In the genomic region with DNA sequence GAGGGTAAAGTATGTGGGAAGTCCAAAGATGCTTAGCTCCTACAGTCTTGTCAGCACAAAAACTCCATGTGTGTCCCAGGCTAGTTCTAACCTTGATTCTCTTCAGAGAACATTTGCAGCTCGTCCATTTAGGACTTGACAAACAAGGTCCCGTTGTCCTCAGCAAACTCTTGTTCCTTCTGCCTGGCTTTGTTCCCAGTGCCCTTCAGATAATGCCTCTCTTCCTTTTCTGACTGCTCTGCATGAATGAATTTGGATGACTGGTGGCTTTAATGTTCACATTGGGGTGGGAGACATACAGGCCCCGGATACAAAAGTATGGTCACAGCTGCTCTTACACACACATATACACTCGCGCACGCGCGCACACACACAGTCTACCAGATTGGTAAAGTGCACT, we compare ENCODE assay signal across 16 mouse cellular contexts. TPM values are rescaled to one million over a fixed set of nuclear protein-coding genes. Genes with fewer than 3 reads are reported as not detected.
DNase-seq lines count a peak whose midpoint lies in the region; ATAC-seq and TF ChIP-seq lines count a peak whose summit lies in the region.
"Had no signal": no experiment of that assay in that cellular context is flagged by ENCODE, and none has a peak within 500 bp of the region (broad histone marks: within the 10 kb centered on the region; RNA-seq: fewer than 3 reads in every experiment).

No protein-coding gene starts in this region.

- H3K27ac ChIP-seq in kidney, adult 2 months (ENCODE audit: insufficient read depth, low read depth, low read length) = peak overlapping the region; percentile 74
- no peak overlapping the region for H3K27ac ChIP-seq in kidney, embryonic 15.5 days
- no peak overlapping the region for H3K27ac ChIP-seq in forebrain, postnatal 0 days (ENCODE audit: low read depth, low read length)
- H3K27ac ChIP-seq: embryonic facial prominence, embryonic 15.5 days; liver, embryonic 12.5 days; stomach, postnatal 0 days had no signal

- H3K4me2 ChIP-seq in kidney, embryonic 15.5 days = no peak overlapping the region
- H3K4me2 ChIP-seq in forebrain, postnatal 0 days (ENCODE audit: low read depth) = no peak overlapping the region
- H3K4me2 ChIP-seq: embryonic facial prominence, embryonic 15.5 days; liver, embryonic 12.5 days had no signal

- ATAC-seq in kidney, embryonic 15.5 days (replicated peaks; ENCODE audit: low FRiP score) = no peak
- ATAC-seq in forebrain, postnatal 0 days = no peak; the same call in 1 of the 2 replicates
- ATAC-seq: CD4-positive, CD25-positive, alpha-beta regulatory T cell, adult 4 months; forebrain, embryonic 14.5 days; liver, embryonic 12.5 days had no signal

- H3K36me3 ChIP-seq in kidney, adult 2 months (ENCODE audit: control insufficient read depth, insufficient read depth, low read length) = peaks cover 6% of the 10 kb centered on the region
- peaks cover 80% of the 10 kb centered on the region for H3K36me3 ChIP-seq in kidney, embryonic 15.5 days
- no peaks in the 10 kb centered on the region for H3K36me3 ChIP-seq in forebrain, postnatal 0 days (ENCODE audit: insufficient read depth)

- intact Hi-C loops in heart, postnatal 10 days (cut with DNase I) = no loop called here

- DNase-seq in kidney, adult 2 months = peak; percentile 74
- peak; percentile 34 for DNase-seq in lung, postnatal 14 days
- DNase-seq in lung, postnatal 36 days = no peak
- peak; percentile 36 for DNase-seq in adrenal gland, postnatal 25 days
- peak; percentile 82 to 84 for DNase-seq in heart, postnatal 10 days
- DNase-seq in thymus, postnatal 10 days (ENCODE audit: low spot score in 2 of 2) = no peak
- no peak for DNase-seq in forebrain, postnatal 0 days
- DNase-seq: cerebellum, adult 11 months; gastrocnemius, postnatal 25 days; spleen, adult 18-20 months had no signal

- no peak for TF ChIP-seq CTCF in kidney, adult 2 months (conservative IDR thresholded peaks at IDR 0.05; ENCODE audit: insufficient read depth, insufficient read length, low read depth, low read length)
- no peak for TF ChIP-seq CTCF in forebrain, postnatal 0 days (IDR thresholded peaks at IDR 0.05; ENCODE audit: low read depth)

- H3K4me1 ChIP-seq in kidney, adult 2 months (ENCODE audit: control insufficient read depth, insufficient read depth, low read length) = peaks cover 18% of the 10 kb centered on the region
- peaks cover 10% of the 10 kb centered on the region; the same call in 1 of the 2 replicates for H3K4me1 ChIP-seq in kidney, embryonic 15.5 days
- H3K4me1 ChIP-seq in forebrain, postnatal 0 days (ENCODE audit: insufficient read depth) = no peaks in the 10 kb centered on the region
- H3K4me1 ChIP-seq: embryonic facial prominence, embryonic 15.5 days had no signal

- no peaks in the 10 kb centered on the region for H3K27me3 ChIP-seq in kidney, adult 2 months (replicated peaks; ENCODE audit: control insufficient read depth, insufficient read depth, low read length)
- no peaks in the 10 kb centered on the region for H3K27me3 ChIP-seq in kidney, embryonic 15.5 days
- H3K27me3 ChIP-seq in forebrain, postnatal 0 days (ENCODE audit: insufficient read depth, low read length) = no peaks in the 10 kb centered on the region
- H3K27me3 ChIP-seq: embryonic facial prominence, embryonic 15.5 days; liver, embryonic 12.5 days had no signal

- 65% methylated on average over 8 of the region's 8 CpGs for WGBS in kidney, adult 2 months
- WGBS in kidney, embryonic 15.5 days = 86% methylated on average over 8 of the region's 8 CpGs
- 68% methylated on average over 8 of the region's 8 CpGs for WGBS in forebrain, postnatal 0 days

- TF ChIP-seq POLR2A in kidney, adult 2 months (IDR thresholded peaks at IDR 0.05; ENCODE audit: low read depth, low read length) = no peak

- no peak overlapping the region for H3K4me3 ChIP-seq in kidney, adult 2 months (ENCODE audit: insufficient read depth, low read depth, low read length)
- no peak overlapping the region for H3K4me3 ChIP-seq in kidney, embryonic 15.5 days (replicated peaks)
- no peak overlapping the region for H3K4me3 ChIP-seq in forebrain, postnatal 0 days (ENCODE audit: low read depth, low read length)
- H3K4me3 ChIP-seq: embryonic facial prominence, embryonic 15.5 days; liver, embryonic 12.5 days had no signal

- H3K9me3 ChIP-seq in kidney, embryonic 15.5 days (replicated peaks) = no peaks in the 10 kb centered on the region
- H3K9me3 ChIP-seq in forebrain, postnatal 0 days (ENCODE audit: low read length) = no peaks in the 10 kb centered on the region
- H3K9me3 ChIP-seq: embryonic facial prominence, embryonic 15.5 days; liver, embryonic 12.5 days had no signal

- no peak overlapping the region for H3K9ac ChIP-seq in kidney, embryonic 15.5 days
- no peak overlapping the region for H3K9ac ChIP-seq in forebrain, postnatal 0 days
- H3K9ac ChIP-seq: embryonic facial prominence, embryonic 15.5 days; liver, embryonic 12.5 days had no signal

RNA-seq across cellular contexts. Expression of a gene that starts 59.1 kb away (rescaled TPM):
- 6.9 and 10.5 TPM in 2 replicates for polyA plus RNA-seq in kidney, adult 2 months (2012; rRNA removed)
- 129 and 142 TPM in 2 replicates for polyA plus RNA-seq in kidney, embryonic 15.5 days (2015; fragmentation: Nextera tagmentation; extraction: Ambion mirVana)
- total RNA-seq in adrenal gland, postnatal 25 days (2021) = 90.3 and 126 TPM in 2 replicates
- total RNA-seq in heart, postnatal 10 days (2021) = 10 to 100 TPM; 67.4 to 76.5 TPM
- total RNA-seq in forebrain, postnatal 0 days (2014; rRNA removed) = 36.4 and 48.8 TPM in 2 replicates
- polyA plus RNA-seq in forebrain, postnatal 0 days (2015; fragmentation: Nextera tagmentation; extraction: Ambion mirVana) = 71.1 and 75.6 TPM in 2 replicates

Comparison
In these comparisons a context has a peak if more than half of its experiments do, and no peak if none do; other contexts are left out.
1. DNase-seq: peak in kidney, adult 2 months (single experiment), lung, postnatal 14 days (single experiment), adrenal gland, postnatal 25 days (single experiment) and heart, postnatal 10 days (2 of 2); none in lung, postnatal 36 days (single experiment), thymus, postnatal 10 days (0 of 2) and forebrain, postnatal 0 days (single experiment).